Mouse (Mus musculus): ENCODE data around the gene Mybpc2. TPM values are rescaled to one million over a fixed set of nuclear protein-coding genes. Genes with fewer than 3 reads are reported as not detected.

Gene Mybpc2
- total RNA-seq, 2 experiments from 2014 or later, result not detected

GRCm38 (mm10) chr7:44526414-44527154 is 2.1 kb upstream of the Mybpc2 start:
- no peak for ATAC-seq (ENCODE audit: poor library complexity, severe bottlenecking)

GRCm38 (mm10) chr7:44525126-44525832 is 823 bp upstream of the Mybpc2 start:
- no peak for ATAC-seq (ENCODE audit: poor library complexity, severe bottlenecking)

GRCm38 (mm10) chr7:44523056-44523455 is 1.4 kb downstream of the Mybpc2 start:
- no peak for ATAC-seq (ENCODE audit: poor library complexity, severe bottlenecking)

- peak; percentile 59 for ATAC-seq (ENCODE audit: poor library complexity, severe bottlenecking)
Measured at GRCm38 (mm10) chr7:44521710-44522109, 2.7 kb downstream of the Mybpc2 start.

GRCm38 (mm10) chr7:44520990-44521389 is 3.5 kb downstream of the Mybpc2 start:
- ATAC-seq (ENCODE audit: poor library complexity, severe bottlenecking), result no peak

- no peak for ATAC-seq (ENCODE audit: poor library complexity, severe bottlenecking)
Measured at GRCm38 (mm10) chr7:44519240-44519913, 5.1 kb downstream of the Mybpc2 start.

- ATAC-seq (ENCODE audit: poor library complexity, severe bottlenecking), result no peak
Measured at GRCm38 (mm10) chr7:44507491-44507890, 17.0 kb downstream of the Mybpc2 start.

GRCm38 (mm10) chr7:44501563-44502115 is 22.8 kb downstream of the Mybpc2 start:
- ATAC-seq (ENCODE audit: poor library complexity, severe bottlenecking), result peak; percentile 86

GRCm38 (mm10) chr7:44500046-44500445 is 24.4 kb downstream of the Mybpc2 start:
- ATAC-seq (ENCODE audit: poor library complexity, severe bottlenecking), result no peak

- ATAC-seq (ENCODE audit: poor library complexity, severe bottlenecking), result no peak
Measured at GRCm38 (mm10) chr7:44498922-44499321, 25.5 kb downstream of the Mybpc2 start.

- ATAC-seq (ENCODE audit: poor library complexity, severe bottlenecking), result no peak
Measured at GRCm38 (mm10) chr7:44497361-44498055, 26.9 kb downstream of the Mybpc2 start.

- no peak for ATAC-seq (ENCODE audit: poor library complexity, severe bottlenecking)
Measured at GRCm38 (mm10) chr7:44496771-44497109, 27.7 kb downstream of the Mybpc2 start.

- peak; percentile 95 for ATAC-seq (ENCODE audit: poor library complexity, severe bottlenecking)
Measured at GRCm38 (mm10) chr7:44495992-44496770, 28.3 kb downstream of the Mybpc2 start, which contains the start of the genes Emc10 and Fam71e1. Gene Emc10 (minus strand): TSS chr7:44496529. Gene Fam71e1 (plus strand): TSS chr7:44496581.

GRCm38 (mm10) chr7:44495086-44495485 is 29.4 kb downstream of the Mybpc2 start:
- no peak for ATAC-seq (ENCODE audit: poor library complexity, severe bottlenecking)

- ATAC-seq (ENCODE audit: poor library complexity, severe bottlenecking), result no peak
Measured at GRCm38 (mm10) chr7:44494681-44495080, 29.8 kb downstream of the Mybpc2 start.

- ATAC-seq (ENCODE audit: poor library complexity, severe bottlenecking), result no peak
Measured at GRCm38 (mm10) chr7:44492166-44492826, 32.2 kb downstream of the Mybpc2 start.

- ATAC-seq (ENCODE audit: poor library complexity, severe bottlenecking), result no peak
Measured at GRCm38 (mm10) chr7:44491391-44491790, 33.1 kb downstream of the Mybpc2 start.

- no peak for ATAC-seq (ENCODE audit: poor library complexity, severe bottlenecking)
Measured at GRCm38 (mm10) chr7:44490281-44490680, 34.2 kb downstream of the Mybpc2 start.

GRCm38 (mm10) chr7:44488545-44488944 is 35.9 kb downstream of the Mybpc2 start:
- no peak for ATAC-seq (ENCODE audit: poor library complexity, severe bottlenecking)
